Mouse (Mus musculus): ENCODE data around the gene Otof.

The Otof gene

DNA sequence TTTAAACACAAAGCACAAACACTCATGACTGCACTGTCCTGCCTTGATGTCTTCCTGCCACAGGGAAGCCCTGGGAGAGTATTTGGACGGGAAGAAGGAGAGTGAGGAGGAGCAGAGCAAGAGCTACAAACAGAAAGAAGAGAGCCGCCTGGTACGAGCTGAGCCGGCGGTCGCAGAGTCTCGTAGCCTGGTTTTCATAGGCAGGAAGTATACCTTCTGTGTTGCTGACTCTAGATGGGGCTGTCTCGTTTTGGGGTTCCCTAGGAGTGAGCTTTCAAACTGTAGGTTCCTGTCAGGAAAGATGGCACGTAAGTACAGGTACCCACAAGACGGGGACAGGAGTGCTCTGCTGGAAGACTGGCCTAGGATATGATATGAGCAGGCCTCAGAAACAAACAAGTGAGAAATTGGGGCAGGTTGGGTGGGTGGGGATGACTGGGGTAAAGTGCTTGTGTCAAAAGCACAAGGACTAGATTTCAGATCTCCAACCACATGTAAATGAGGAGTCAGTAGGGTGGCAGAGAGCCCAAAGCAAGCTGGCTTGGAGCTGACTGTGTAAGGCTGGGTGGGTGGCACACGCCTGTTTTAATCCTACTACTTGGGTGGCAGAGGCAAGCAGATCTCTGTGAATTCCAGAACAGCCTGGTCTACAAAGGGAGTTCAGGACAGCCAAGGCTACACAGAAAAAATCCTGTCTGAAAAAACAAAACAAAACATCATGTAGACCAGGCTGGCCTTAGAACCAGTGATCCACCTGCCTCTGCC is 119.9 kb downstream of the Otof start:
- DNase-seq (ENCODE audit: extremely low read depth, low read depth), result no peak

DNA sequence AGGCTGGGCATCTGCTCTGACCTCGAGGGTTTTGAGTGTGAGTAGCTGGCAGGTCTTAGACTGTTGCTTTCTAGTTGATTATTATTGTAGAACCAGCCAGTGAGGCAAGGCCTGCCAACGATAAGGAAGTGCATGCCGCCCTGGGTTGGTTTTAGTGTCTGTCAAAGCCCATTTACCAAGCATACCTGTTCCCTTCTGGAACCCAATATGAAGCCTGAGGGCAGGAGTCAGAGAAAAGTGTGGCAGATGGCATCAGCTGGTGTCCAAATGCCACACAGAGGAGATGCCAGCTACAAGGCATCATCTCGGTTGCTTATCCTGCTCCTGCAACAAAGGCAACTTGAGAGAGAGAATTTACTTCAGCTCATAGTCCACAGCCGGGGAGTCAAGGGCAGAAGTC is 120.9 kb downstream of the Otof start:
- no peak for DNase-seq (ENCODE audit: extremely low read depth, low read depth)
